ENCODE assay signal across 8 mouse cellular contexts in genomic region chr17:49539204-49539603, GRCm38 (mm10). TPM values are rescaled to one million over a fixed set of nuclear protein-coding genes. Genes with fewer than 3 reads are reported as not detected.
DNase-seq lines count a peak whose midpoint lies in the region; ATAC-seq and TF ChIP-seq lines count a peak whose summit lies in the region.

No protein-coding gene starts in this region.

- peaks cover 36% of the 10 kb centered on the region for H3K4me1 ChIP-seq in heart, embryonic 13.5 days
- peaks cover 27% of the 10 kb centered on the region for H3K4me1 ChIP-seq in heart, embryonic 10.5 days
- H3K4me1 ChIP-seq in forebrain, embryonic 10.5 days = peaks cover 37% of the 10 kb centered on the region
- H3K4me1 ChIP-seq in kidney, adult 2 months (ENCODE audit: control insufficient read depth, insufficient read depth, low read length) = peaks cover 7% of the 10 kb centered on the region; the same call in 1 of the 2 replicates
- H3K4me1 ChIP-seq in neural tube, embryonic 13.5 days (replicated peaks) = peaks cover 64% of the 10 kb centered on the region
- H3K4me1 ChIP-seq in liver, postnatal 0 days (ENCODE audit: insufficient read depth) = no peaks in the 10 kb centered on the region

- H3K36me3 ChIP-seq in heart, embryonic 13.5 days = no peaks in the 10 kb centered on the region
- H3K36me3 ChIP-seq in heart, embryonic 10.5 days = no peaks in the 10 kb centered on the region
- no peaks in the 10 kb centered on the region for H3K36me3 ChIP-seq in forebrain, embryonic 10.5 days (replicated peaks)
- no peaks in the 10 kb centered on the region for H3K36me3 ChIP-seq in kidney, adult 2 months (ENCODE audit: control insufficient read depth, insufficient read depth, low read length)
- no peaks in the 10 kb centered on the region for H3K36me3 ChIP-seq in neural tube, embryonic 13.5 days
- H3K36me3 ChIP-seq in liver, postnatal 0 days (replicated peaks; ENCODE audit: insufficient read depth, low read length) = no peaks in the 10 kb centered on the region

- no peak for DNase-seq in heart, embryonic 10.5 days (ENCODE audit: low spot score)
- peak; percentile 54 for DNase-seq in forebrain, embryonic 10.5 days (ENCODE audit: extremely low spot score, low spot score)
- peak; percentile 90 for DNase-seq in kidney, adult 2 months
- peak; percentile 59 for DNase-seq in left cerebral cortex, postnatal 4 days
- DNase-seq in thymus, postnatal 36 days = no peak
- no peak for DNase-seq in liver, postnatal 0 days

- no peaks in the 10 kb centered on the region for H3K9me3 ChIP-seq in heart, embryonic 13.5 days
- no peaks in the 10 kb centered on the region for H3K9me3 ChIP-seq in heart, embryonic 10.5 days
- no peaks in the 10 kb centered on the region for H3K9me3 ChIP-seq in forebrain, embryonic 10.5 days
- no peaks in the 10 kb centered on the region for H3K9me3 ChIP-seq in neural tube, embryonic 13.5 days
- no peaks in the 10 kb centered on the region for H3K9me3 ChIP-seq in liver, postnatal 0 days (ENCODE audit: low read length)

- H3K27ac ChIP-seq in heart, embryonic 13.5 days (replicated peaks) = peak overlapping the region; percentile 33; the same call in 1 of the 2 replicates
- no peak overlapping the region for H3K27ac ChIP-seq in heart, embryonic 10.5 days
- peak overlapping the region; percentile 74 for H3K27ac ChIP-seq in forebrain, embryonic 10.5 days
- no peak overlapping the region for H3K27ac ChIP-seq in kidney, adult 2 months (ENCODE audit: insufficient read depth, low read depth, low read length)
- H3K27ac ChIP-seq in neural tube, embryonic 13.5 days (replicated peaks) = peak overlapping the region; percentile 54
- no peak overlapping the region for H3K27ac ChIP-seq in liver, postnatal 0 days (ENCODE audit: low read depth)

- TF ChIP-seq POLR2A in kidney, adult 2 months (IDR thresholded peaks at IDR 0.05; ENCODE audit: low read depth, low read length) = no peak

- H3K9ac ChIP-seq in heart, embryonic 13.5 days = no peak overlapping the region
- H3K9ac ChIP-seq in neural tube, embryonic 13.5 days = no peak overlapping the region
- H3K9ac ChIP-seq in liver, postnatal 0 days (replicated peaks) = no peak overlapping the region

- no peak for TF ChIP-seq EP300 in liver, postnatal 0 days (IDR thresholded peaks at IDR 0.05; ENCODE audit: low read depth)

- TF ChIP-seq CTCF in kidney, adult 2 months (conservative IDR thresholded peaks at IDR 0.05; ENCODE audit: insufficient read depth, insufficient read length, low read depth, low read length) = no peak
- no peak for TF ChIP-seq CTCF in liver, postnatal 0 days (IDR thresholded peaks at IDR 0.05; ENCODE audit: low read depth)

- no peak overlapping the region for H3K4me3 ChIP-seq in heart, embryonic 13.5 days
- H3K4me3 ChIP-seq in heart, embryonic 10.5 days = no peak overlapping the region
- no peak overlapping the region for H3K4me3 ChIP-seq in forebrain, embryonic 10.5 days
- no peak overlapping the region for H3K4me3 ChIP-seq in kidney, adult 2 months (ENCODE audit: insufficient read depth, low read depth, low read length)
- no peak overlapping the region for H3K4me3 ChIP-seq in neural tube, embryonic 13.5 days
- no peak overlapping the region for H3K4me3 ChIP-seq in liver, postnatal 0 days (ENCODE audit: low read depth, low read length)

- intact Hi-C loops in left cerebral cortex, postnatal 4 days (cut with DNase I) = no loop called here

- H3K4me2 ChIP-seq in heart, embryonic 13.5 days = no peak overlapping the region
- H3K4me2 ChIP-seq in neural tube, embryonic 13.5 days = no peak overlapping the region
- H3K4me2 ChIP-seq in liver, postnatal 0 days (ENCODE audit: low read depth, low read length) = no peak overlapping the region

- 63% methylated on average over 8 of the region's 8 CpGs for WGBS in heart, embryonic 13.5 days
- WGBS in heart, embryonic 10.5 days = 58% methylated on average over 8 of the region's 8 CpGs
- WGBS in forebrain, embryonic 10.5 days = 40% methylated on average over 8 of the region's 8 CpGs
- WGBS in kidney, adult 2 months = 12% methylated on average over 8 of the region's 8 CpGs
- 6% methylated on average over 8 of the region's 8 CpGs for WGBS in neural tube, embryonic 13.5 days
- WGBS in liver, postnatal 0 days (ENCODE audit: insufficient replicate concordance) = 58% methylated on average over 8 of the region's 8 CpGs

- H3K27me3 ChIP-seq in heart, embryonic 13.5 days (replicated peaks) = no peaks in the 10 kb centered on the region
- H3K27me3 ChIP-seq in heart, embryonic 10.5 days (ENCODE audit: insufficient read depth, poor library complexity, severe bottlenecking) = no peaks in the 10 kb centered on the region
- H3K27me3 ChIP-seq in forebrain, embryonic 10.5 days (ENCODE audit: poor library complexity, severe bottlenecking) = no peaks in the 10 kb centered on the region
- H3K27me3 ChIP-seq in kidney, adult 2 months (replicated peaks; ENCODE audit: control insufficient read depth, insufficient read depth, low read length) = no peaks in the 10 kb centered on the region
- no peaks in the 10 kb centered on the region for H3K27me3 ChIP-seq in neural tube, embryonic 13.5 days
- H3K27me3 ChIP-seq in liver, postnatal 0 days (ENCODE audit: insufficient read depth, low read length) = no peaks in the 10 kb centered on the region

- ATAC-seq in heart, embryonic 13.5 days (ENCODE audit: extremely low read depth, insufficient number of reproducible peaks, low FRiP score, low TSS enrichment) = no peak
- peak; percentile 89 for ATAC-seq in neural tube, embryonic 13.5 days (ENCODE audit: low read depth)
- ATAC-seq in liver, postnatal 0 days = no peak

RNA-seq across cellular contexts. Expression of gene Daam2, which starts 24.9 kb away (rescaled TPM):
- polyA plus RNA-seq in heart, embryonic 13.5 days (2015; fragmentation: Nextera tagmentation; extraction: Ambion mirVana) = 4.4 and 4.6 TPM in 2 replicates
- polyA plus RNA-seq in heart, embryonic 10.5 days (2016; fragmentation: Nextera tagmentation; extraction: Ambion mirVana) = 3.9 and 8.8 TPM in 2 replicates
- polyA plus RNA-seq in forebrain, embryonic 10.5 days (2016; fragmentation: Nextera tagmentation; extraction: Ambion mirVana) = 1.5 and 1.7 TPM in 2 replicates
- 13.2 and 13.5 TPM in 2 replicates for polyA plus RNA-seq in kidney, adult 2 months (2012; rRNA removed)
- 10 to 100 TPM; 14.0 to 15.8 TPM for total RNA-seq in left cerebral cortex, postnatal 4 days (2021)
- polyA plus RNA-seq in neural tube, embryonic 13.5 days (2015; fragmentation: Nextera tagmentation; extraction: Ambion mirVana) = 6.8 and 7.7 TPM in 2 replicates
- polyA plus RNA-seq in liver, postnatal 0 days (2015; fragmentation: Nextera tagmentation; extraction: Ambion mirVana) = 0.20 and 0.23 TPM in 2 replicates

Comparison
In these comparisons a context has a peak if more than half of its experiments do, and no peak if none do; other contexts are left out.
1. H3K27ac ChIP-seq: peak in heart, embryonic 13.5 days (single experiment), forebrain, embryonic 10.5 days (single experiment) and neural tube, embryonic 13.5 days (single experiment); none in heart, embryonic 10.5 days (single experiment), kidney, adult 2 months (single experiment) and liver, postnatal 0 days (single experiment).
2. DNase-seq: peak in forebrain, embryonic 10.5 days (single experiment), kidney, adult 2 months (single experiment) and left cerebral cortex, postnatal 4 days (single experiment); none in heart, embryonic 10.5 days (single experiment), thymus, postnatal 36 days (0 of 2) and liver, postnatal 0 days (single experiment).